Mouse (Mus musculus) liver, embryonic 14.5 days (tissue): ENCODE results near the gene Olfr96.

ENCODE experiments used
- CTCF ChIP-seq: IDR thresholded peaks from 2 replicates; pipeline ENCODE4 v1.5.1; 2016; ENCODE audit warnings: antibody characterized with exemption, low read depth, control low read depth
- EP300 ChIP-seq: IDR thresholded peaks from 2 replicates; pipeline ENCODE4 v1.6.1; 2016; ENCODE audit warnings: antibody characterized with exemption, low read depth

DNA sequence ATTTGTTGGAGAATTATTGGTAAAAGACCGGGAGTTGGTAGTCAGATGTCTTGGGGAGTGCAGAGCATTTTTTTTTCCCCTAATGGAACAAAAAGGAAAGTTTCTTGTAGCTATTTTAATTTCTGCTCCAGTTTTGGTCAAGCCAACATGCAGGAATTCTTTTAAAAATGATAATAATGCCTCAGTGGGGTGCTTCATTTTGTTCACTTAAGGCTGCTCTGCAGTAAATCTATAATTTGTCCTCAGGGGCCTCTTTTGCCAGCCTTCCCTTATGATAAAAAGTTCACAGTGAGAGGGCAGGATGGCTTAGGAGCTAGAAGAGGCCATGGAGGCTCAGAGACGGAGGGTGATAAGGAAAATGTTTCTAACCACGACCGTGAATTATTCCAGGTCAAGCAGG, at the start of gene Olfr96:
- no peak for TF ChIP-seq CTCF
- TF ChIP-seq EP300: no peak
